Mouse (Mus musculus) cerebellum, adult 2 months (tissue): ENCODE measurements around the gene Klf16.

Experiments
- CTCF ChIP-seq: fragments of 200-500 bp; IDR thresholded peaks from 2 replicates; pipeline ENCODE4 v1.5.1; 2011; ENCODE audit warnings: low read depth, mild to moderate bottlenecking, control low read depth, low read length, moderate library complexity, borderline replicate concordance; ENCODE audit not compliant: insufficient read depth
- POLR2A ChIP-seq: fragments of 200-500 bp; IDR thresholded peaks from 2 replicates; pipeline ENCODE4 v1.6.1; 2011; ENCODE audit warnings: low read length, control low read depth, borderline replicate concordance; ENCODE audit not compliant: insufficient read depth

GRCm38 (mm10) chr10:80574896-80575295 lies 2.2 kb downstream of the Klf16 start:
- no peak for TF ChIP-seq POLR2A
- no peak for TF ChIP-seq CTCF
